Mouse (Mus musculus): ENCODE results near the gene Gclm.
A peak's percentile ranks its signal among the peaks of the same experiment; 100 is the strongest.

- no peak for TF ChIP-seq EP300 (optimal IDR thresholded peaks at IDR 0.05)
- TF ChIP-seq CTCF (IDR thresholded peaks at IDR 0.05; ENCODE audit: low read depth), result peak; percentile 48; the same call in 1 of the 2 replicates
Measured at GRCm38 (mm10) chr3:122273407-122274240, 28.3 kb downstream of the Gclm start.

Measured in stomach, postnatal 0 days (tissue).